Mouse (Mus musculus) kidney, embryonic 15.5 days (tissue): ENCODE measurements around the gene Vmn1r205. TPM values are rescaled to one million over a fixed set of nuclear protein-coding genes. Genes with fewer than 3 reads are reported as not detected.
"Not testable (repeated sequence)": the region's sequence is repeated elsewhere in the genome, so short reads cannot be mapped to it uniquely, and the experiment has no call there.

Experiments used
- ATAC-seq: fragments of 200-750 bp; cut with Nextera tagmentation; replicated peaks from 2 replicates; pipeline ENCODE4 v1.8.0; 2017; ENCODE audit warnings: moderate TSS enrichment; ENCODE audit not compliant: low FRiP score
- H3K27ac ChIP-seq: fragments of 300-500 bp; sonication (generic); 2 replicates; pipeline ENCODE4 v1.5.1; 2015; ENCODE audit warnings: mild to moderate bottlenecking, inconsistent platforms
- H3K27me3 ChIP-seq: fragments of 300-500 bp; sonication (generic); 2 replicates; pipeline ENCODE4 v1.6.1; 2015; ENCODE audit warnings: inconsistent platforms
- H3K36me3 ChIP-seq: fragments of 300-500 bp; sonication (generic); 2 replicates; pipeline ENCODE4 v1.6.1; 2015; ENCODE audit warnings: inconsistent platforms
- H3K4me1 ChIP-seq: fragments of 300-500 bp; sonication (generic); 2 replicates; pipeline ENCODE4 v1.6.1; 2015; ENCODE audit warnings: inconsistent platforms
- H3K4me2 ChIP-seq: fragments of 300-500 bp; sonication (generic); 2 replicates; pipeline ENCODE4 v1.6.1; 2015; ENCODE audit warnings: moderate library complexity, mild to moderate bottlenecking, inconsistent platforms
- H3K4me3 ChIP-seq: fragments of 300-500 bp; sonication (generic); replicated peaks from 2 replicates; pipeline ENCODE4 v1.5.1; 2015; ENCODE audit warnings: mild to moderate bottlenecking, inconsistent platforms
- H3K9ac ChIP-seq: fragments of 300-500 bp; sonication (generic); 2 replicates; pipeline ENCODE4 v1.6.1; 2015; ENCODE audit warnings: mild to moderate bottlenecking, inconsistent platforms
- H3K9me3 ChIP-seq: fragments of 300-500 bp; sonication (generic); replicated peaks from 2 replicates; pipeline ENCODE4 v1.6.1; 2016; ENCODE audit warnings: inconsistent platforms
- WGBS: fragments of 180-500 bp; shearing (Covaris S2); methylation state at CpG from one replicate; pipeline ENCODE4 v1.1.7; 2015; ENCODE audit warnings: mixed read lengths; 5-methylcytosine and 5-hydroxymethylcytosine counted together
- polyA plus RNA-seq: library from polyadenylated mRNA; unstranded; fragments of >200 nt; fragmentation: Nextera tagmentation; extraction: Ambion mirVana; gene quantifications from 2 replicates; pipeline ENCODE4 v1.2.1, GENCODE M21; 2015

Vmn1r205 gene
- polyA plus RNA-seq: not detected in 2 replicates

DNA sequence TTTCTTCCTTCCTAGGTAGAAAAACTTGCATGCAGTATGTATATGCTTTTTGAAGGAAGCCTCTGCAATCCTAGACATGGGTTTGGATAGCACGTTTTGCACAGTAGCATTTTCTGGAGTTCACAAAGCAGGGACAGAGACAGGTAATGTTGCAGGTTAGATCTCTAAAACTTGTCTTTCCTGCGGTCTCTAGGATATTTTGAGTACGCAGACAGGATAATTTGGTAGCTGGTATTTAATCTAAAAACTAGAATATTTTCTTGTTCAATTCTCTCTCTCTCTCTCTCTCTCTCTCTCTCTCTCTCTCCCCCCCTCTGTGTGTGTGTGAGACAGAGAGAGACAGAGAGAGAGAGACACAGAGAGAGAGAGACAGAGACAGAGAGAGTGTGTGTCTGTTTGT, at the start of gene Vmn1r205:
Gene Vmn1r205, minus strand, starts transcription at position 101 of the 400 bp plus-strand sequence.
- H3K27ac ChIP-seq: no peak within 1 kb of the TSS
- WGBS: 85% methylated on average over 3 of the region's 3 CpGs
- H3K4me3 ChIP-seq: no peak within 1 kb of the TSS
- ATAC-seq: no peak
- H3K4me1 ChIP-seq: no peaks in the 10 kb centered on the region
- no peaks in the 10 kb centered on the region for H3K9me3 ChIP-seq
- H3K36me3 ChIP-seq: no peaks in the 10 kb centered on the region
- H3K27me3 ChIP-seq: no peaks in the 10 kb centered on the region
- H3K4me2 ChIP-seq: no peak within 1 kb of the TSS
- no peak within 1 kb of the TSS for H3K9ac ChIP-seq

GRCm38 (mm10) chr13:22624151-22624550, 31.4 kb upstream of the Vmn1r205 start, which contains the start of gene Vmn1r206:
Gene Vmn1r206 (minus strand): TSS chr13:22624251.
- H3K27me3 ChIP-seq: not testable (repeated sequence)

DNA sequence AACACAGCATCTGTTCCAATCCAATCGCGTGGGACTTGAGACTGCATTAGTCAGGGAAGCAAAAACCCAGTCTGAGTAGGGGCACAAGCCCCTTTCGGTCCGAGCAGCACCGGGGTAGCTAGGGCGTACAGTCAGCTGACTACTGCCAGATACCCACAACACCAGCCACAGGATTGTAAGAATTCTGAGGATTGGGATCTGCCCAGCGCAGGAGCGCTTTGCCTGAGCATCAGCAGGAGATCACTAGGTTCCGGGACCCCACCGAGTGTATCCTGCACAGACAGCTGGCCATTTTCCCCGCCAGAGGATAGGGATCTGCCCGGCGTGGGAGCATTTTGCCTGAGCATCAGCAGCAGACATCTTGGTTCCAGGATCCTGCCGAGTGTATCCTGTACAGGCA, 9.5 kb downstream of the Vmn1r205 start:
- ATAC-seq: not testable (repeated sequence)

More at GRCm38 (mm10) chr13:22624151-22624550, 31.4 kb upstream of the Vmn1r205 start, which contains the start of gene Vmn1r206:
- H3K9ac ChIP-seq, H3K9me3 ChIP-seq, ATAC-seq, H3K4me2 ChIP-seq, H3K4me3 ChIP-seq, H3K36me3 ChIP-seq, H3K27ac ChIP-seq, H3K4me1 ChIP-seq: not testable (repeated sequence)

GRCm38 (mm10) chr13:22574911-22575310, 17.9 kb downstream of the Vmn1r205 start:
- not testable (repeated sequence) for H3K9ac ChIP-seq, H3K4me1 ChIP-seq, H3K9me3 ChIP-seq, H3K36me3 ChIP-seq, ATAC-seq, H3K27me3 ChIP-seq, H3K4me2 ChIP-seq, H3K27ac ChIP-seq, H3K4me3 ChIP-seq
- WGBS: 80% methylated on average over 3 of the region's 3 CpGs

More for the DNA sequence above, 9.5 kb downstream of the Vmn1r205 start:
- not testable (repeated sequence) for H3K4me3 ChIP-seq, H3K36me3 ChIP-seq, H3K27me3 ChIP-seq, H3K4me1 ChIP-seq, H3K4me2 ChIP-seq, H3K9ac ChIP-seq, H3K9me3 ChIP-seq, H3K27ac ChIP-seq
- 81% methylated on average over 14 of the region's 14 CpGs for WGBS

DNA sequence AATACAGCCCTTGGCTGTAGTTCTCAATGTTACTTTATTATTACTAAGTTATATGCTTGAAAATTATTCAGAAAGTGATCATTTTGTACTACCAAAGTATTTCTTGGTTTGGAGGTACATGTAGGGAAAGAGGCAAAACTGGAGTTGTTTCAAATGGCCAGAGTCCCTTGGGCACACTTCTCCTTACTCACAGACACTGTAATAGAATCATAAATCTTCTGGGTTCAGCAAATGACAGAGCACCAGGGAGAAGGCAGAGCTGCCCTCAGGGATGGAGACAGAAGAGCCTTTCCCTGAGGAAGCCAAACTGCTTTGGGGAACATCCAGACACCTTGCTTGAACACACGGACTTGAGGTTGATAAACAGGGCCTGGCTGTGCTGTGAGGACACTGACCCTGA, 39.9 kb downstream of the Vmn1r205 start, which contains the start of gene Vmn1r204:
Gene Vmn1r204, plus strand, starts transcription at position 301 of the 400 bp plus-strand sequence.
- not testable (repeated sequence) for H3K4me1 ChIP-seq, H3K27ac ChIP-seq, H3K9ac ChIP-seq, H3K4me3 ChIP-seq, H3K9me3 ChIP-seq, H3K36me3 ChIP-seq, ATAC-seq, H3K27me3 ChIP-seq, H3K4me2 ChIP-seq
- 74% methylated on average over 1 of the region's 1 CpGs for WGBS

Other genes with a start within 250 kb of the Vmn1r205 start
- gene Vmn1r198, start 242.6 kb downstream of the Vmn1r205 start, polyA plus RNA-seq: not detected in 2 replicates
- gene Vmn1r199, start 213.2 kb downstream of the Vmn1r205 start, polyA plus RNA-seq: not detected in 2 replicates
- gene Vmn1r200, start 202.6 kb downstream of the Vmn1r205 start, polyA plus RNA-seq: not detected in 2 replicates
- gene Vmn1r201, start 121.1 kb downstream of the Vmn1r205 start, polyA plus RNA-seq: not detected in 2 replicates
- gene Vmn1r202, start 87.6 kb downstream of the Vmn1r205 start, polyA plus RNA-seq: 0.03 TPM in 1 of 2 replicates, not detected in the other
- not detected in 2 replicates for gene Vmn1r203, start 74.9 kb downstream of the Vmn1r205 start, polyA plus RNA-seq
- not detected in 2 replicates for gene Vmn1r204, start 39.8 kb downstream of the Vmn1r205 start, polyA plus RNA-seq
- not detected in 2 replicates for gene Vmn1r206, start 31.3 kb upstream of the Vmn1r205 start, polyA plus RNA-seq
- not detected in 2 replicates for gene Vmn1r207-ps, start 136.6 kb upstream of the Vmn1r205 start, polyA plus RNA-seq
- gene Vmn1r208, start 184.4 kb upstream of the Vmn1r205 start, polyA plus RNA-seq: not detected in 2 replicates
- not detected in 2 replicates for gene Vmn1r209, start 216.7 kb upstream of the Vmn1r205 start, polyA plus RNA-seq
- gene Vmn1r210, start 238.3 kb upstream of the Vmn1r205 start, polyA plus RNA-seq: not detected in 2 replicates